Mouse (Mus musculus) G1E (cell line): Measurements from ENCODE around the gene Sbpl.

Source experiments
- CTCF ChIP-seq: IDR thresholded peaks from 2 replicates; pipeline ENCODE4 v1.5.1; 2012; ENCODE audit warnings: low read depth, low read length, inconsistent platforms, mixed read lengths
- GATA1 ChIP-seq: IDR thresholded peaks from 2 replicates; pipeline ENCODE4 v1.6.1; 2012; ENCODE audit warnings: borderline replicate concordance, low read length, inconsistent platforms, mixed read lengths
- GATA2 ChIP-seq: IDR thresholded peaks from 2 replicates; pipeline ENCODE4 v1.6.1; 2012; ENCODE audit warnings: low read depth, low read length, inconsistent platforms, borderline replicate concordance
- POLR2AphosphoS5 ChIP-seq: IDR thresholded peaks from 2 replicates; pipeline ENCODE4 v1.6.1; 2012; ENCODE audit warnings: low read depth, low read length, inconsistent platforms; ENCODE audit not compliant: insufficient replicate concordance
- TAL1 ChIP-seq: conservative IDR thresholded peaks from 2 replicates; pipeline ENCODE4 v1.6.1; 2012; ENCODE audit warnings: low read depth, low read length, inconsistent platforms, mixed read lengths

DNA sequence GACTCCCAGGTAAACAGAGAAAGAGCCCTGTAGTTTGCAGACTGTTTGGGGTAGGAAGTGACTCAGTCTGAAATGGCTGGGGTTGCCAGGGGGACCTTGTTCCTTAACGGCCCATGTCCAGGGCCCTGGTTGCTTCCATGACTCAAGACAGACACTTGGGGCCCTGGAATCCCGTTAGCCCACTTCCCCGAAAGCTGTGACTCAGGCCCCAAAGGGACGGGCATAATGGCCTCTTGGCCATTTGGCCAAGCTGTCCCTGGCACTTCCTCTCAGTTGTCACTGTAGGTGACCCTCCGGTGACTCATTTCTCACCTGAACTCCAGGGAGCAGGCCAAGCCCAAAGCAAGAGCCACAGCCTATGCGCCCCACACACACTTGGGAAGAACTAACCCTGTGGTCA lies 43.3 kb upstream of the Sbpl start:
- TF ChIP-seq CTCF (no peak), GATA2 (no peak), GATA1 (no peak), POLR2AphosphoS5 (no peak), TAL1 (no peak)
